Mouse (Mus musculus): ENCODE data around the gene Inafm2.

Gene Inafm2

GRCm38 (mm10) chr2:118725511-118725910 is 20.0 kb upstream of the Inafm2 start:
- DNase-seq (ENCODE audit: extremely low spot score): no peak

- DNase-seq (ENCODE audit: extremely low spot score): no peak
Measured at GRCm38 (mm10) chr2:118726873-118727272, 18.7 kb upstream of the Inafm2 start.

DNA sequence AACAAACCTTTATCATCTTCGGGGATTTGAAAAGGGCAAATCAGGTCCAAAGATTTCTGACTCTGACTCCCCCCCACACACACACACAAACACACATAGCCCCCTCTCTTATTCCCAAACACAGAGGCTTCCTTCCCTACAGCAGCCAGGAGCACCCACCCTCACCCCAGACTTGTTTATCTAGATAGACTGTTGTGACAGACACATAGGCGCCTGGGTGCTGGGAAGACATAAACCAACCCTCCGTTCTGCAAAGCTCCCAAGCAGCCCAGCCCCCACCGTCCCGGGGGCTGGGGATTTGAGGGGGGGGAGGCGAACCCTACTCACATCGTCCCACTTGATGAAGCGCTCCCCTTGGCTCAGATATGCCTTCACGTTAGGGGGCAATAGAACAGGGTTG is 17.6 kb upstream of the Inafm2 start:
- no peak for DNase-seq (ENCODE audit: extremely low spot score)

DNA sequence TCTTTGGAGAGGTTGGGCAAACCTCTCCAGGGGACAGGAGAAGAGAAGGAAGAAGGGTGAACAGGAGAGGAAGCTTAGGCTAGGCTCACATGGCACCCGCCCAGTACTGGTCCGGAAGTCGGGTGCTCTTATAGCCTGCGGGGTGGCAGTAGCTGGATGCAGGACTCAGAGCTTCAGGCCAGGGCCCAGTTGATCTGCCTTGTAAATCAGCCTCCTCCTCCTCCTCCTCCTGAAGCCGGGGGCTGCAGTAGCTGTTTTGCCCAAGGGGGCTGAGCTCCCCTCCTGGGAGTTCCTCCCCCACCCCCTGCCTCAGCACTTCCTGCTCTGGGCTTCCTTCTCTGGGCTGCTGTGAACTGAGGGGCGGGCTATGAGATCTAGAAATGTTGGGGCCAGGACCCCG is 17.2 kb upstream of the Inafm2 start, which contains the start of gene Plcb2:
Gene Plcb2, minus strand, starts transcription at position 102 of the 400 bp plus-strand sequence.
- DNase-seq (ENCODE audit: extremely low spot score): no peak

- no peak for DNase-seq (ENCODE audit: extremely low spot score)
Measured at GRCm38 (mm10) chr2:118729194-118729593, 16.4 kb upstream of the Inafm2 start.

DNA sequence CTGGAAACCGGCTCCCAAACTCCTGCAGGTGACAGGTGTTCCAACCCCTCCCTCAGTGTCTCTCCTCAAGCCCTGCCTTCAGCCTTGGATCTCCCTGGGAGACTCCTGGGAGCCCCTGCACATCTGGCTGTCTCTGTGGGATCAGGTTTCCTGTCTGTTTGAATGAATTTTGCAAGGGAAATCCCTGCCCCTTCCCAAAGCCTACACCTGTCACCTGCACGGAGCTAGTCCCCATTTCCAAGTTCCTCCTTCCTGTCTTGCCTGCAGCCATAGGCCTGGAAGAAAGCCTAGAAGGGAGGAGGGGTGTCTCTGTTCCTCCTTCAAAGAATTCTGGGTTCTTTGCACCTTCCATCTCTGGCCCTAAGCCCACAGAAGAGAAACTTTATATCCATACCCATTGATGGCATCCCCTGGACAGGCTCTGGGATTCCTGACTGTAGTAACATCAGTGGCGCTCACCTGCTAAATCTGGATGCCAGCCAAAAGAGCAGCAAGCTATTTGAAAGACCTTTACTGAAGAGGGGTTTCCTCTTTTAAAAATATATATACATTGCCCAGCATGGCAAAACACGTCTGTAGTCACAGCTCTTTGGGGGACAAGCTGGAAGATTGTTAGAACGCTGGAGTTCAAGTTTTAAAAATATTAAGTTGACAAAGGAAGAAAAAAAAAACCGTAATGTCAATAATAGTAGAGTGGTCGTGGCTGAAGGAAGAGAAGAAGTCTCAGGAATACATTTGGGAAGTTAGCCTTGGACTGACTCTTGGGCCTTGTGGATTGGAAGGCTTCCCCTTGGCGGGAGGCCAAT is 15.5 kb upstream of the Inafm2 start:
- no peak for DNase-seq (ENCODE audit: extremely low spot score)

DNA sequence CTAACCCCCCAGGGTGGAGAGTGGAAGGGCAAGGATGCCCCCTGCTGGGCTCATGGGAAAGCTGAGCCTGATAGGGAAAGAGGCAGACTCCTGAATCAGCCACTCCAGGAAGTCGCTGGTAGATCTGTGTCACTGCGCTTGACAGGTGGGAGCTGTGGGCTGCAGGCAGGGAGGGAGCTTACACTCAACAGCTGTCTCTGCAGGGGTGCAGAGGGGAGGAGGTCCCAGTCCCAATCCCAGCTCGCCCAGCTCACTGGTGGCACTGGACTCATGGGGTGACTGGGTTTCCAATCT is 15.0 kb upstream of the Inafm2 start:
- DNase-seq (ENCODE audit: extremely low spot score): peak; percentile 47

GRCm38 (mm10) chr2:118731981-118732380 is 13.6 kb upstream of the Inafm2 start:
- DNase-seq (ENCODE audit: extremely low spot score): no peak

GRCm38 (mm10) chr2:118733341-118733740 is 12.2 kb upstream of the Inafm2 start:
- no peak for DNase-seq (ENCODE audit: extremely low spot score)

GRCm38 (mm10) chr2:118740341-118740740 is 5.2 kb upstream of the Inafm2 start:
- DNase-seq (ENCODE audit: extremely low spot score): no peak

- DNase-seq (ENCODE audit: extremely low spot score): no peak
Measured at GRCm38 (mm10) chr2:118741183-118741582, 4.4 kb upstream of the Inafm2 start.

GRCm38 (mm10) chr2:118743261-118743943 is 2.2 kb upstream of the Inafm2 start:
- DNase-seq (ENCODE audit: extremely low spot score): peak; percentile 56

- no peak for DNase-seq (ENCODE audit: extremely low spot score)
Measured at GRCm38 (mm10) chr2:118744621-118745020, 937 bp upstream of the Inafm2 start.

DNA sequence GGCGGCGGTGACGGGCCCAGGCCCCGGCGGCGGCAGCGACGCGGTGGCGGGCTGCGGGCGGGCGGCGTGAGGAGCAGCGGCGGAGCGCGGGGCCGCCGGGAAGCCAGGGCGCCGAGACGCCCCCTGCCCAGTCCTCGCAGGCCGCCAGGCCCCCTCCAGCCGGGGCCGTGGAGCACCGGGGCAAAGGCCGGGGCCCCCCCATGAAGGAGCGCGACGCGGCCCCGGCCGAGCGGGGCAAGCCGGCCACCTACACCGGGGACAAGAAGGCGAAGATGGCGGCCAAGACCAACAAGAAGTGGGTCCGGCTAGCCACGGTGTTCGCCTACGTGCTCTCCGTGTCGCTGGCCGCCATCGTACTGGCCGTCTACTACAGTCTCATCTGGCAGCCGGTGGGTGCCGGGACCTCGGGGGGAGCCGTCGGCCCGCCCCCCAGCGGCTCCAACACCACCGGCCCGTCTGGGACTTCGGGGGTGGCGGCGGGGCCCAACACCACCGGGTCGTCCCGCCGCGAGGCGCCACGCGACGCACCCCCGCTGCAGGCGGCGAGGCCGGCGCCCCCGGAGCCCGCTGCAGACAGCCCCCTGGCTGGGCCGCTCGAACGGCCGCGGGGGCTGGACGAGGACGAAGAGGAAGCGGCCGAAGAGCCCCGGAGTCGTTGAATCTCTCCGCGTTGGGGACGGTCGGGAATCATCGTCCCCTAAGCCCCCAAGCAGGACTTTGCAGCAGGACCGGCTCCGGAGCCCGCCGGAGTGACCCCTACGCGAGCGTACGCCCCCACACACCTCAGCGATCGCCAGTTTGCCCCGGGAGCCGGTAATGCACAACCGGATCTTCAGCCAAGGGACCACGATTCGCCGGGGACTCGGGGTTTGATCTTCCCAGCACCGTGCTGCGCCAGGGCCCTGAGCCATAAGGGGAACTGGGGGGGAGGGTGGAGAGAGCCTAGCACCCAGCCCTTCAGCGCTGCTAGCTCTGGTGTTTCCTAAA is 650 bp downstream of the Inafm2 start:
- peak; percentile 61 for DNase-seq (ENCODE audit: extremely low spot score)

DNA sequence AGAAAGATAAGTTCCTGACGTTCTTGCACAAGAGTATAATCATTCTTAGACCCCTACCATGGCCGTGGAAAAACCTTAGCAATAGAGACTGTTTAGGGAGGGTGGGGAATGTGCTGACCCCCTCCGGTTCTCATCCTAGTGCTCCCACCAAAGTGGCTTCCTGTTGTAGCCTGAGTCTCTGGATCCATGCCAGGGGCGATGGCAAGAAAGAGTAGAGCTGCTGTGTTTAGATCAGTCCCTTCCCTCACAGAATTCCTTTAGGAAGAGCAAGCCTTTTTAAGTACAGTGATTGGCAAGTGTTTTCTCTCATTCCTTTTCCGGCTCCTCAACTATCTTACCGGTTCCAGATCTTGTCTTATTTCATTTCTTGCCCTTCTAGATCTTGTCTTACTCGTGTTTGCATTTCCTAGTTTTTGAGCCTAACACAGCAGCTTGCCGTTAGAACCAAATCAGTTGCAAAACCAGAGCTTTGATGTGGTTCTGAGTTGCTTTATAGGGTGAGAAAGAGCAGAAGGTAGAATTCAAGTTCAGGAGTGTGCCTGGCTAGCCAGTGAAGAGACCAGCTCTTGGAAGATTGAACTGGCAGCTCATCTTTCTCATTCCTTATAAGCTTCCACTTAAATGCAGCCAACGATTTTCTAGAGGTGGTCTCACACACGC is 1.9 kb downstream of the Inafm2 start:
- DNase-seq (ENCODE audit: extremely low spot score): no peak

DNA sequence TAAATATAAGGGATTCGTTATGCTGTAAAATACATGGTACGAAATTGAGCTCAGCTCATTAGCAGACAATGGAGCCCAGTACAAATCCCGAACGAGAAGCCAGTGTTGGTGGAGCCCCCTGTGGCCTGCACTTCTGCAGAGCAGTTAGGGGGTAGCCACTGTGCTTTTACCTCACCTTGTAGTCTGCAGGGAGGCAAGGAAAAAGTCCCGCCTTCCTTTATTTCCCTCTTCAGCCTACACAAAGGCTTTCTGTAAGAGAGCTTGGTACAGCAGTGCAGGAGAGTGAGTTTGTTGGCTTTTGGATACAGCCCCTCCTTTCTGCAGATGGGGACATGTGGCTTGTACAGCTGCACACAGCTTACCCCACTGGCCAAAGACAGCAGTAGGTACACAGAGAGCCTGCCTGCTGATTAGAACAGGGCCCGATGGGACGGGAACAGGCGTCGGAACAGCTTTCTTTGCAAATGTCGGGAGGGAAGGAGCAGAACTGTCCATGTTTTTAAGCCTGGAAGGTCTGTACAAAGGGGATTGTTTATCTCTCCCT is 3.9 kb downstream of the Inafm2 start:
- DNase-seq (ENCODE audit: extremely low spot score): no peak

DNA sequence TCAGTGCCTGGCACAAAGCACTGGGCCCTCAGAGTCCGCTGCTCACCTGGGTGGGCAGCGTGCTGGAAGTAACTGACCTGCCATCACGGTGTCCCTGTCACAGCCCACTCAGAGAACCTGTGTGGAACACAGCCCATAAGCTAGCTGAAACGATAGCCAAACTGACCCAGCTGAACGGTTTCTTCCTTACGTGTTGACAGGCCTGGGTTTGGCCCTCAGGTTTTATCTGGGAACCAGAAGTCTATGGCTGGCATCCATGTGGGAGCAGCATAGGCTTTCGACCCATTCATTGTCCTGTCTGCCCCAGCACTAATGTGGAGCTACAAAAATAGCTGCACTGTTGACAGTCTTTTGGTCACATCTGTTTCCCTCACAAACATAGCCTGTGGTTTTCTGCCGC is 4.9 kb downstream of the Inafm2 start:
- DNase-seq (ENCODE audit: extremely low spot score): no peak

- no peak for DNase-seq (ENCODE audit: extremely low spot score)
Measured at GRCm38 (mm10) chr2:118751896-118752791, 6.6 kb downstream of the Inafm2 start.

- DNase-seq (ENCODE audit: extremely low spot score): no peak
Measured at GRCm38 (mm10) chr2:118752792-118753108, 7.2 kb downstream of the Inafm2 start.

GRCm38 (mm10) chr2:118754143-118754542 is 8.6 kb downstream of the Inafm2 start:
- DNase-seq (ENCODE audit: extremely low spot score): no peak

GRCm38 (mm10) chr2:118755407-118755806 is 9.8 kb downstream of the Inafm2 start:
- no peak for DNase-seq (ENCODE audit: extremely low spot score)
